Mouse (Mus musculus) inflammation-experienced regulatory T-cells, adult 6 months (primary cell): ENCODE data around the gene Myt1l. TPM values are rescaled to one million over a fixed set of nuclear protein-coding genes. Genes with fewer than 3 reads are reported as not detected.

Experiments used
- ATAC-seq: one replicate; pipeline ENCODE4 v1.8.0; 2017
- polyA plus RNA-seq, 3 experiments: library from polyadenylated mRNA; unstranded; fragments of 100-300 nt; shearing (Covaris generic); gene quantifications; one replicate each; pipeline ENCODE4 v1.2.1; 2017

Gene Myt1l
- under 1 TPM in 1 of 3 experiments, not detected in 2; 0.42 TPM for polyA plus RNA-seq

GRCm38 (mm10) chr12:29528031-29528771 is at the start of gene Myt1l:
Myt1l (plus strand) TSS chr12:29528384.
- ATAC-seq = no peak

- ATAC-seq = no peak
These were observed 41.7 kb upstream of the Myt1l start for GRCm38 (mm10) chr12:29486424-29487035.

GRCm38 (mm10) chr12:29526236-29526644 is 1.9 kb upstream of the Myt1l start:
- no peak for ATAC-seq

- ATAC-seq = no peak
These were observed 979 bp upstream of the Myt1l start for GRCm38 (mm10) chr12:29527048-29527761.

GRCm38 (mm10) chr12:29530241-29530725 is 2.1 kb downstream of the Myt1l start:
- ATAC-seq = no peak

GRCm38 (mm10) chr12:29530823-29531222 is 2.6 kb downstream of the Myt1l start:
- no peak for ATAC-seq

- no peak for ATAC-seq
These were observed 5.1 kb downstream of the Myt1l start for GRCm38 (mm10) chr12:29533071-29533876.

DNA sequence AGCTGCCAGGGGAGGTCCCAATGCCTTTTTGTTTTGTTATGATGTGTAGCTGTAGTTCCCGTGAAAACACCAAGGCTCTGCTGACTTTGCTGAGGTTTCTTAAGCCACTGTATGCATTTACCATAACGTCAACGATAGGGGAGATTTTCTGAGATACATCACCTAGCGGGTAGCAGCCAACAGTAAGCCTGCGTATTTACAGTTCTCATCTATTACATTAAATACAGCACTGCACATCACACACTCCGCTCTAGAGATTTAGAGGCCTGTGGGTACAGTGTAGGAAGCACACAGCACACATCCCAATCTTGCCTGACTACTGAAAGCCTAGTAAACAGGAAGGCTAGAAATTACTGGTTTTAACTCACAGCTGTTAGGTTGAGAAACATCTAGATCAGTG is 6.1 kb downstream of the Myt1l start:
- ATAC-seq = no peak

- ATAC-seq = no peak
These were observed 6.6 kb downstream of the Myt1l start for GRCm38 (mm10) chr12:29534761-29535300.

DNA sequence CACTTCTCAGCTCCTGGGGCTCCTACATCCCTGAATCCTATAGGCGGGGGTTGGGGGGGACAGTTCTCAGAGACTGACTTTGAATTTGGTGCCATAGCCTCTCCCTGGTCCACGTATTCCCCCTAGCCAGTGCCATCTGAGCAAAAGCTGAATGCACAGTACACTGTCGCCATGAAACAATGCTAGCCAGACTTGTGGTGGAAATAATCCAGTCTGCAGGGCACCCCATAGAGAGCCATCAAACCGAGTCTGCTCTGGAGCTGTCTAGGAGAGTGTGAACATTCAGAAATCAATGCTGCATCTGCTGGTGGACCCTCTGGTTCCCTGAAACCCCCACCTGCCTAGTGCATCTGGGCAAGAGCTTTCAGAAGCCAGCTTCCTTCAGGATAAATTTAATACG is 9.7 kb downstream of the Myt1l start:
- ATAC-seq = no peak

DNA sequence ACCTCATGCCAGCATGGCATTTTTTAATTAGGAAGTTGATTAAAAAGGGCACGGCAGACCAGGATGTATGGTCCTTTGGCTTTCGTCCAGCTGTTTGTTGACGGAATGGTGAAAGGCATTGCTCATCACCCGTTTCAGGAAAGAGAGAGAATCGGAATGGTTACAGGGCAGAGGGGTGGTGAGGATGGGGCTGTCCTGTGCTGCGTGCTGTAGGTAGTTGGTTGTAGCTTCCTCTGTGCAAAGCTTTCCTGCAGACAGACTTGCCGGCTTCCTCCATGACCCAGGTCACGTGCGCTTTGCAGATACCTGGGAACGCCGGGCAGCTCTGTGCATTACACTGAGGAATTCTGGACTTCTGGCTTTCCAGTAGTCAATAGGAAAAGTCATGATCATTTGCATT is 10.3 kb downstream of the Myt1l start:
- no peak for ATAC-seq

DNA sequence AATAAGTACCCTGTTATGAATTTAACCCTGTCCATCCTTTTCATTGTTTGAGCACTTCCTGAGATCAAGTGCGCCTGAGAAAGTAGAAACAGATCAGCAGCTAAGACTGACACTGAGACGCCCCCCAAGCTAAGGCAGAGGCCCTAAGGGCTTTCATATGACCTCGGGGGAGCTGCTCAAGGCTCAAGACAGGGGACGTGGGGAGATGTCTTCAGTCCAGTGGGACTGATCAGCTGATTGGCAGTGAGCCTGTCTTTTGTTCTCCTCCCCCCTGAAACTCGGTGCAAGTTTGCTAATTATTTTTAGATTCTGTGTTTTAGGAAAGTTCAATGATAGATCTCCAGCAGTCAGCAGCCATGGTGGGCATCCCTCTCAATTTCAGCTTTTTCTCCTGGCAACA is 10.9 kb downstream of the Myt1l start:
- no peak for ATAC-seq

GRCm38 (mm10) chr12:29540741-29541140 is 12.6 kb downstream of the Myt1l start:
- no peak for ATAC-seq

GRCm38 (mm10) chr12:29546073-29546472 is 17.9 kb downstream of the Myt1l start:
- ATAC-seq = no peak

- ATAC-seq = no peak
These were observed 18.9 kb downstream of the Myt1l start for GRCm38 (mm10) chr12:29547112-29547511.

- no peak for ATAC-seq
These were observed 19.6 kb downstream of the Myt1l start for GRCm38 (mm10) chr12:29547755-29548154.

GRCm38 (mm10) chr12:29553138-29553537 is 25.0 kb downstream of the Myt1l start:
- no peak for ATAC-seq

DNA sequence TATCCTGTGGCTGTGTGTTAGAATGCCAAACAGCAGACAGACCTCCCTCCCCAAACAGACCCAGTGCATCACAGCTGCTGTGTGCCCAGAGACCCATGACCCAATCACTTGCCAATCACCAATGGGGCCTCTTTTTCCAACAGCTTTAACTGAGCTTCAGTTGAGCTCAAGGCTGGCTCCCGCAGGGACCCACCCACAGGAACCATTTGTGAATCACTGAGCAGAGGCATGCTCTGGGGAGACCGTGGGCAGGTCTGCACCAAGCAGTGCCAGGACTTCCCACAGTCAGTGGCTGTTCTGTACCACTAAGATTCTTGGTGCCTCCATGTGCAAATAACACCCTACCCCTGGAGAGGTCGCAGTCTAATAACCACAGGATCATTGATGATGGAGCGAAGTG is 27.5 kb downstream of the Myt1l start:
- no peak for ATAC-seq

GRCm38 (mm10) chr12:29556408-29556807 is 28.2 kb downstream of the Myt1l start:
- ATAC-seq = no peak

DNA sequence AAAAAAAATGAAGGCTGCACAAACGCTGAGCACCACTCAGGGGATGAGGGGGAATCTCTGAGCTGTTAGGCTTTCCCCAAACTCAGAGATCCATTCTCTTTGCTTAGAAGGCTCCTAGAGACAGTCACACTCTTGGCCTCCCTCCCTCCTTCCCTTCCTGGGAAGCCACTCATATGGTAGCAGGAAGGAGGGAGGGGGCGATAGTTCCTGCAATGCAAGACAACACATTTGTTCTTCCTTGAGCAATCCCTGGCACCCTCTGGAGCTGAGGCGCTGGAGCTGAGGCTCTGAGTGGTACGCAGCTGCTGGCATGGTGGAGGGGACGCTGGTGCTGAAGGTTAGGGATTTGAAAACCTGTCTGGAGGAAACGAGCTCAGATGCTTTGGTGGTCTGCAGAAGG is 28.7 kb downstream of the Myt1l start:
- no peak for ATAC-seq

DNA sequence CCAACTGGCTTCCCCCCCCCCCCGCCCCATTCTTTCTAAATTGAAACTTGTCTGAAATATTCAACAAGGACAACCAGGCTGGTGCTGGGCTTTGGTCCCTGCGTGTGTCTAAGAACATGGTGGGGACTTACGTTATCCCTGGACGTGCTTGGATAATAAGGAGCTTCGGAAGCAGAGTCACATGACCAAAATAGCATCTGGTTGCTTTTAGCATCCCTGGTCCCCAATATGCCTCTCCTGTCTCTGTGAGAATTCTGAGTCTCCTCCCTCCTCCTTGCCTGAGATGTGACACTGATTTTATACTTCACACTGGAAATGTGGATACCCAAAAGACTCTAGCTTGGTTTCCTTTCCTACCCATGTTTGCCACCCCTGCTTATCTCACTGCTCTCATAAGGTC is 31.6 kb downstream of the Myt1l start:
- ATAC-seq = no peak

DNA sequence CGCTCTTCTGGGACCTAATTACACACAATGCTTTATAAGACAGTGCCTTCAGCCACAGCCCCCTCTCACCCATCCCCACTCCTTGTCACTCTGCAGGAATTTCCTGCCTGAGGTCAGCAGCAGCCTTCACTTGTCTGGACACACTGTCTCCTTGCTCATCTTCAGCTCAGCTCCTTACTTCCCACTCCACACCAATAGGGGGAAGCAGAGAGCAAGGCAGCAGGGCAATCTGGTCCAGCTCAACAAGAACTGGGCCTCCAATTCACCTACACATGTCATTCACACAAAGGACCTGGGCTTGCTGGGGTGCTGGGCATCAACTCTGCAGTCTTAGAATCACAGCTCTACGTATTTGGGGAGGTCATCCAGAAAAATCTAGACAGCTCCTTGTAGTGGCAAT is 33.0 kb downstream of the Myt1l start:
- no peak for ATAC-seq
